Mouse (Mus musculus) embryo, embryonic 11 days (tissue): ENCODE data around the gene Myo1a.
"Not testable (repeated sequence)": the region's sequence is repeated elsewhere in the genome, so short reads cannot be mapped to it uniquely, and the experiment has no call there.

ENCODE experiments used
- DNase-seq: peaks from one replicate; pipeline ENCODE4 v3.0.0-alpha.2; 2015

Gene Myo1a

DNA sequence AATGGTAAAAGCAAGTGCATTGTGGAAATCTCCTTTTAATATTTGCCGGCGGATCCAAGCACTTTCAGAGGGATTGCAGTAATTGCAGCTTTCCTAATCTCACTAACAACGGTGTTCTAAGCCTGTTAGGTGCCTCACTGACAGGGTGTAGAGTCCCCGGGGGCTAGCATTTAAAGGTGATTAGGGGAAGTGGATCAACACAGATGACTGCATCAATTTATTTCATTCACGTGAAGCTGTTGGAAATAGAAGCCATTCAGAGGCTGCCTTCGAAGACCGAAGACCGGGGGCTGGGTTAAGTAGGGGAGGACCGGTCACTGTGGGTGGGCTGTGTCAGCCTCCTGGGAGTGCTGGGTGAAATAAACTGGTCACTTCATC lies 26.0 kb downstream of the Myo1a start:
- DNase-seq: no peak

DNA sequence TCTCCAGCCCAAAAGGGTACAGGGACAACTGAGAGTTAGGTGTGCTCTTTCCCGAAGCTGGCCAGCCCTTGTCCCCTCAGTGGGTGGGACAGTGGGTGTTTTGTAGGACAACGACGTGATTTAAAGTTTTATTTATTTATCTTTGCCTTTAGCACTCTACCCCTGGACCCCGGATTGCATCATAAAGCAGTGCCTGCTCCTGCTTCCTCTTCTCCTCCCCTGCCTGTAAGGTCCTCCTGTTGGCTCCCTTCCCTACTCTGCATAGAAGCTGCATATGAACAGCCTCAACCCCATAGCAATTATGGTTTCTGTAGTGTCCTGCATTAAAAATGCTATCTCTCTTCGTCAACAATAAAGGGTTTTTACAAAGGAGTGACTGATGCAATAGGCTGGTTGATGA lies 26.4 kb downstream of the Myo1a start:
- DNase-seq: no peak

- DNase-seq: peak; percentile 45
Measured at GRCm38 (mm10) chr10:127734434-127734833, 29.5 kb downstream of the Myo1a start.

DNA sequence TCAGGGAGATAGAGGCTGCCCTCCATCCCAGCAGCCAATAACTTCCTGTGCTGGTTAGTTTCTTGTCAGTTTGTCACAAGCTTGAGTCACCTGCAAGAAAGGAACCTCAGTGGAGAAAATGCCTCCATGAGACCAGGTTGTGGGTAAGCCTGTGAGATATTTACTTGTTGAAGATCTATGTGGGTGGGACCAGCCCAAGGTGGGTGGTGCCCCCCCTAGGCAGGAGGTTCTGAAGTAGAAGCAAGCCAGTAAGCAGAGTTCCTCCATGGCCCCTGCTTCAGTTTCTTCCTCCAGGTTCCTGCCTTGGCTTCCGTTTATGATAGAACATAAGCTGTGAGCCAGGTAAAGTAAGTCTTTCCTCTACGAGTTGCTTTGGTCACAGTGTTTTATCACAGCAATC lies 31.3 kb downstream of the Myo1a start:
- no peak for DNase-seq

GRCm38 (mm10) chr10:127736916-127737315 lies 31.9 kb downstream of the Myo1a start:
- DNase-seq: no peak

DNA sequence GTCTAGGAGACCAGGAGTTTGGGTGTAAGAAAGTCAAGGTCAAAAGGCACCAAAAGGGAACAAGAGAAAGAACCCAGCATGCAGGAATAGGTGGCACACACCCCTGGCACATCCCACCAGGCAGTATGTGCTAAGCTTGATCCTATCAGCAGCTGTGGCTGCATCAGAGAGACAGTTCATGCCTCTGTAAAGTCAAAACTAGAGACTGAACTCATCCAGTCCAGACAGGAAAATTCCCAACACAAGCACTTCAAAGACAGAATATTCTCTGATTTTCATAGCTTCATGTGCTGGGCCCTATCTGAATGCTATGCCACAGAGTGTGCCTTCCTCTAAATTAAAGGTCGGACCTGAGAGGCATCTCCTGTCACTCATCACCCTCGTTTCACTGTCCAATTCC lies 32.6 kb downstream of the Myo1a start:
- DNase-seq: no peak

DNA sequence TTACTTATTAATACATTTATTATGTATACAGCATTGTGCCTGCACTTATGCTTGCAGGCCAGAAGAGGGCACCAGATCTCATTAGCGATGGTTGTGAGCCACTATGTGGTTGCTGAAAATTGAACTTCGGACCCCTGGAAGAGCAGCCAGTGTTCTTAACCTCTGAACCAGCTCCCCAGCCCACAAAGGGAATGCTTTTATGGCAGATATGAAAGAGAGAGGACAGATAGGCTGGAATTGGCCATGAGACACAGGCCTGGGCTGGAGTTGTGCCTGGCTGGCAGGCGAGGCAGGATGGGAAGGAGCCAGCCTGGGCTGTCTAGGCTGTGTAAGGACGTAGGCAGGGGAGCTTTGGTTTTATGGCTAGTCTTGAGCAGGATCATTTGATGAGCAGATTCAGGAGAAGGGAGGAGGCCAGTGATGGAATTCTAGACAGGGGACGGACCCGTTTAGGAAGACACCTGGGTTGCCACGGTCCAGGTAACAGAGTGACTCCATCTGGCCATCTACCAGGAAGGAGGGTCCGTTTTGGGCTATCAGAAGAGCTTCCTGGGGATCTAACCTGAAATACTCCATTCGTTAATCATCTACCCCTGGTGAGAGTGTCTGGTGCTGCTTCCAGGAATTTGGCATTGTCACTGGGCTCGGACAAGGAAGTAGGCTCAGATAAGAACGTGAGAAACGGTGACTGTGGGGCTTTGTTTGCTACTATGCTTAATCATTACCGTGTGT lies 33.3 kb downstream of the Myo1a start:
- peak; percentile 49 for DNase-seq

- peak; percentile 90 for DNase-seq
Measured at GRCm38 (mm10) chr10:127739083-127739660, 34.2 kb downstream of the Myo1a start, which contains the start of gene Zbtb39. Gene Zbtb39 (plus strand): TSS chr10:127739538.

- DNase-seq: peak; percentile 54
Measured at GRCm38 (mm10) chr10:127739661-127740161, 34.7 kb downstream of the Myo1a start.

DNA sequence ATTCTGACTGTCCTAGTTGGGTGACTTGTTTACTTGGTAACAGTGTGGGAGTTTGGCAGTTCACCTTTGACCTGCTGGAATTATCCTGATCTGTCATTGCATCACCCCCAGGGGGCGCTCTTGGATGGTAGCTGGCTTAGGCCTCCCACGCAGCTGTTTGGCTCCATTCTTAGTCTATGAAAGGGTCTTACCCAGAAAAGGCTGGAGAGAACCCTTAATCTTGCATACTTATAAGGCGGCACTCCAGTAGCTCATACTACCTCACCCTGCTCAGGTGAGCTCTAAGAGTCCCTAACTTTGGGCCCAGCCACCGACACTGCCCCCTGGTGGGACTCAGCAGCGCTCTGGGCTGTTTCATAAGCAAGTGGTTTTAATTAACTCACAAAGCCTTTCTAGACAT lies 39.7 kb downstream of the Myo1a start:
- peak; percentile 63 for DNase-seq

DNA sequence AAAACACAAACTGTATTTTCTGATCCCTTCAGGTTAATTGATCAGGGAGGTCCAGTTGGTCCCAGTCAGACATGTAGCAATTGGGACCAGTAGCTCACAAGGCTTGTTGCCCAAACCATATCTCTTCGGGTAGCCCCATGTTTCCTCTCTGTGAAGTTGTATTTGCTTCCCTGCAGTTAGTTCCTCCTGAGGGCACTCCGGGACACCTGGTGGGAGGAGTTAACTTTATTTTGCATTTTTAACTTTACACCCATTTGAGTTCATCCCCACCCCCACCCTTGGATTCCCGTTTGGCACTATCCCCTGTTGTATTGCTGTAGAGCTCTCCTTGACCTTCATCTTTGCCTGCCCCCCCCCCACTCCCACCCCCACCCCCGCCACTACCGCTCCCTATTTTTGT lies 40.9 kb downstream of the Myo1a start:
- no peak for DNase-seq

GRCm38 (mm10) chr10:127747254-127747653 lies 42.3 kb downstream of the Myo1a start:
- no peak for DNase-seq

GRCm38 (mm10) chr10:127748847-127749612 lies 44.1 kb downstream of the Myo1a start:
- peak; percentile 57 for DNase-seq

DNA sequence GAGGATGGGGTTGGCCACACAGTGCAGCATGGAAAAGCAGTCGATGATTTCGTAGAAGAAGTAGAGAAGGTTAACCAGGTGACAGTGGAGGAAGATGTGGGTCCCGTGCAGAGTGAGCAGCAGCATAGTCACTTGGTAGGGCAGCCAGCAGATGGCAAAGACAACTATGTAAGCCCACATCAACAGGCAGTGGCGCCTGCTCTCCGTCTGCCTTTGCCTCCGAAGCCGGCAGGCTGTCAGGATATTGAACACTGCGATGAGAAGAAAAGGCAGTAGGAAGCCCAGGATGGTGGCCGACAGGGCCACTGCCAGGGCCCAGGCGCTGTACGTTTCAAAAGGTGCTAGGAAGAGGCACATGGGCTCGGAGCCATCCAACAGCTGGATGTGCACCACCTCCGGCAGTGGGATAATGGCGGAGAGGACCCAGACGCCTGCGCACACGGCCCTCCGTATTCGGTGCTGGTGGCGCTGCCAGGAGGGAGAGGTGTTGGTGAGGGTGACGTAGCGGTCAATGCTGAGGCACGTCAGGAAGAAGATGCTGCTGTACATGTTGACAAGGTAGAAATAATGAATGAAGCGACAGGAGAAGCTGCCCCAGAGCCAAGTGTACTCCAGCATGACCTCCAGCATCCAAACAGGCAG lies 45.3 kb downstream of the Myo1a start:
- DNase-seq: no peak

- DNase-seq: no peak
Measured at GRCm38 (mm10) chr10:127751548-127751947, 46.6 kb downstream of the Myo1a start, which contains the start of gene Gpr182. Gene Gpr182 (minus strand): TSS chr10:127751732.

- no peak for DNase-seq
Measured at GRCm38 (mm10) chr10:127754566-127755166, 49.7 kb downstream of the Myo1a start.

- DNase-seq: no peak
Measured at GRCm38 (mm10) chr10:127755246-127755645, 50.3 kb downstream of the Myo1a start.

DNA sequence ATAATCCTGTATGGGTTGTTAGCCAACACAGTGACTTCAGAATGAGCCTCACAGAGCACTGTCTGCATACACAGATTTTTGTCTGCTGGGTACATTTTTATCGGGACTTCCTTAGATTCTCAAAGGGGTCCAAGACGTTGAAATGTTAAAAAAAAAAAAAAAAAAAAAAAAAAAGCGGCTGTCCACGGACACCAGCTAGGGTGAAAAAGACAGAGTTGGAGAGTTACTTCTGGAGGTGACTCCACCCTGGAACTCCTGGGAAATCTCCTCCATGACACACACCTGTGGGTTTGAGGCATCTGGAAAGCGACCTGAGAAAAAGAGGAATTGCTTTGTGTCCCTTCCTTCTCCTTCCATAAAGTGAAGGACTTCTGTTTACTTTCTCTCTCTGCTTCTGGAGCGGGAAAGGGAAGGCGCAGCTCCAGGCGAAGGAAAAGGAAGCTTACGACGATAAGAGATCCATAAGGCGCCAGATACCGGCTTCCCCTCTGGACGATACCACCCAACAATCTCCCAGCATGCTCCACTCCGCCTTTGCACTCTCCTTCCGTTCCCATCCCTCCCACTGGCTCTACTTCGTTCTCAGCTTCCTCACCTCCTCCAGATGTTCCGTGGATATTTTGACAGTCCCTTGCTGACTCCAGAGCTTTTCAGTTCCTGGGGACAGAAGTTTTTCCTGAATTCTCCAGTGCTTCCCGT lies 50.9 kb downstream of the Myo1a start:
- peak; percentile 15 for DNase-seq

GRCm38 (mm10) chr10:127759181-127760110 lies 54.5 kb downstream of the Myo1a start, which contains the start of the genes Rdh1 and Rdh16f1:
Gene Rdh1 (plus strand): TSS chr10:127759721.
Gene Rdh16f1 (plus strand): TSS chr10:127759787.
- no peak for DNase-seq

DNA sequence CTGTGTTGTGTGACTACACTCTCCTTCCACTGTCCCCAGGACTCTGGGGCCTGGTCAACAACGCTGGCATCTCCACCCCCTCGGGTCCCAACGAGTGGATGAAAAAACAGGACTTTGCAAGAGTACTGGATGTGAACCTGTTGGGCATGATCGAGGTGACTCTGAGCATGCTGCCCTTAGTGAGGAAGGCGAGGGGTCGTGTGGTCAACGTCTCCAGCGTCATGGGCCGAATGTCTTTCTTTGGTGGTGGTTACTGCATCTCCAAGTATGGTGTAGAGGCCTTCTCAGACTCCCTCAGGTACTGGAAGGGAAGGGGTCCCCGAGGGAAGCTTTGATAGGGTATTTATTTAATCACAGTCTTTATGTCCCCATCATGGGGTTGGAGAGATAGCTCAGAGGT lies 58.0 kb downstream of the Myo1a start:
- not testable (repeated sequence) for DNase-seq
